Mouse (Mus musculus): ENCODE results near the gene Nhsl2. TPM values are rescaled to one million over a fixed set of nuclear protein-coding genes. Genes with fewer than 3 reads are reported as not detected.

Nhsl2 gene
- polyA plus RNA-seq, 1 experiment from 2014 or later = 14.8 TPM

DNA sequence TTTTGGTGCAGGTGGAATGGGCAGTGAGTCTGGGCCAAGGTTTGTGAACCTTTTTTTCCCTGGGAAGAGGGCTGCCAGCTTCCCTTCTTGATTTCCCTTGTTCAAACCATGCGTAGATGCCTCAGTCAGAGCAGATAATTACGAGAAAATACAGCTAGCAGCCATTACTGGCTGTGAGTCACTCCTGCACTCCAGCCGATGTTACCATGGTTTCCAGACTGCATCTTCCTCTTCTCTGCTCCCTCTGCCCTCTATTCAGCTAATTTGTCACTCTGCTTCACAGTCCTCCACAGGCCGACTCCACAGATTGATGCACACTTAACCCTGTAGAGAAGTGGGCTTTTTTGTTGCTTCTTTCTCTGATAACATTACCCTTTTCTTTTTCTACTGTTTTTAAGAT lies 266.5 kb downstream of the Nhsl2 start:
- ATAC-seq (replicated peaks; ENCODE audit: insufficient number of reproducible peaks, low FRiP score, low TSS enrichment, low read depth) (no peak), DNase-seq (ENCODE audit: low spot score) (no peak)
- WGBS = 52% methylated on average over 4 of the region's 4 CpGs
- H3K4me1 ChIP-seq (ENCODE audit: control insufficient read depth, insufficient read depth, low read length) = no peaks in the 10 kb centered on the region
- H3K27ac ChIP-seq (replicated peaks; ENCODE audit: low read depth, low read length) = no peak overlapping the region
- no peaks in the 10 kb centered on the region for H3K27me3 ChIP-seq (ENCODE audit: control insufficient read depth, insufficient read depth, low read length)
- H3K9me3 ChIP-seq (replicated peaks; ENCODE audit: control insufficient read depth, low read length) = no peaks in the 10 kb centered on the region
- H3K4me3 ChIP-seq (ENCODE audit: low read depth, low read length) = no peak overlapping the region
- H3K36me3 ChIP-seq (replicated peaks; ENCODE audit: control insufficient read depth, insufficient read depth, low read depth, low read length) = no peaks in the 10 kb centered on the region
- H3K4me2 ChIP-seq (ENCODE audit: low read depth, low read length) = no peak overlapping the region
- H3K9ac ChIP-seq (replicated peaks; ENCODE audit: low read length) = no peak overlapping the region

DNA sequence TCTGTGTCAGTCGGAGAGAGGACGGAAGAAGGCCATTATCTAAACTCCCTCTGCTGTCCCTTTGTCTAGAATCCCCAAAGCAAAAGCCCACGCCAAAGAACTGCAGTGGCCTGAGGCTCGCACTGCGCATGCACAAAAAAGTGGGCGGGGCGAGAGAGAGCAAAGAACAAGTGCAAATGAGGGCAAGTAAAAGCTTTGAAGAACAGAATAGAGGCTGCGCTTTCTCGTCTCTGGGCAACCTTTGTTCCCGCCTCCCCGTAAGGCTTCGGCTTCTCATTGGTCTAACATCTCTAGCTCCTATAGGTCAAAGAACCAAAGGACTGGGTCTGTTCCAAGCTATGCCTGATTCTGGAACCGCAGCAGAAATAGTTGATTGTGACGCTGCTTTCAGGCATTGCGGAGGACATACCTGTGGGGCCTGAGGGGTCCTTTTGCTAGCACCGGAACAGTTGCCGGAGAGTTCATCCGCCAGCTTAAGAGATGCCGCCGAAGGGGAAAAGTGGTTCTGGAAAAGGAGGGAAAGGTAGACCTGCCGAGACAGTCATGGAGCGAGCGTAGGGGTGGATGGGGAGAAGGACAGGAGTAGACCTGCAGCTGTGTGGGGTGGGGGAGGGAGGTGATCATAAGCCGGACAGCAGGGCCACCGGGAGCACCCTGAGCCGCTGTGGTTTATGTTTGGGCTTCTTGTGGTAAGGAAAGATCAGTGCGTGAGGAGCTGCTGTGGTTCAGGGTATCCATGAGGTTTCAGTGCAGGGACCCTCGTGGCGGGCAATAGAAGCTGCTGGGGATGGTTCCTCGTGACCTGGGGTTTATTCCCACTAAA lies 270.1 kb downstream of the Nhsl2 start, which contains the start of gene Pin4:
TSS of gene Pin4 (plus strand) at position 406 of the 823 bp plus-strand sequence.
- 12% methylated on average over 30 of the region's 30 CpGs for WGBS
- Histone ChIP-seq H3K27ac (replicated peaks; ENCODE audit: low read depth, low read length) (no peak within 1 kb of the TSS), H3K27me3 (ENCODE audit: control insufficient read depth, insufficient read depth, low read length) (no peaks in the 10 kb centered on the region), H3K9me3 (replicated peaks; ENCODE audit: control insufficient read depth, low read length) (no peaks in the 10 kb centered on the region), H3K4me3 (ENCODE audit: low read depth, low read length) (peak within 1 kb of the TSS; percentile 56), H3K36me3 (replicated peaks; ENCODE audit: control insufficient read depth, insufficient read depth, low read depth, low read length) (no peaks in the 10 kb centered on the region), H3K4me1 (ENCODE audit: control insufficient read depth, insufficient read depth, low read length) (no peaks in the 10 kb centered on the region), H3K9ac (replicated peaks; ENCODE audit: low read length) (peak within 1 kb of the TSS; percentile 59), H3K4me2 (ENCODE audit: low read depth, low read length) (peak within 1 kb of the TSS; percentile 43)
- ATAC-seq (replicated peaks; ENCODE audit: insufficient number of reproducible peaks, low FRiP score, low TSS enrichment, low read depth) (peak; percentile 99), DNase-seq (ENCODE audit: low spot score) (peak; percentile 95)

GRCm38 (mm10) chrX:102121321-102121720 lies 272.1 kb downstream of the Nhsl2 start:
- Histone ChIP-seq H3K4me3 (ENCODE audit: low read depth, low read length) (no peak overlapping the region), H3K4me1 (ENCODE audit: control insufficient read depth, insufficient read depth, low read length) (no peaks in the 10 kb centered on the region), H3K27ac (replicated peaks; ENCODE audit: low read depth, low read length) (no peak overlapping the region), H3K9me3 (replicated peaks; ENCODE audit: control insufficient read depth, low read length) (no peaks in the 10 kb centered on the region), H3K9ac (replicated peaks; ENCODE audit: low read length) (no peak overlapping the region), H3K36me3 (replicated peaks; ENCODE audit: control insufficient read depth, insufficient read depth, low read depth, low read length) (no peaks in the 10 kb centered on the region; the same call in 1 of the 2 replicates), H3K4me2 (ENCODE audit: low read depth, low read length) (no peak overlapping the region), H3K27me3 (ENCODE audit: control insufficient read depth, insufficient read depth, low read length) (no peaks in the 10 kb centered on the region)
- DNase-seq (ENCODE audit: low spot score) = no peak
- no peak for ATAC-seq (replicated peaks; ENCODE audit: insufficient number of reproducible peaks, low FRiP score, low TSS enrichment, low read depth)
- WGBS = 90% methylated on average over 2 of the region's 2 CpGs

DNA sequence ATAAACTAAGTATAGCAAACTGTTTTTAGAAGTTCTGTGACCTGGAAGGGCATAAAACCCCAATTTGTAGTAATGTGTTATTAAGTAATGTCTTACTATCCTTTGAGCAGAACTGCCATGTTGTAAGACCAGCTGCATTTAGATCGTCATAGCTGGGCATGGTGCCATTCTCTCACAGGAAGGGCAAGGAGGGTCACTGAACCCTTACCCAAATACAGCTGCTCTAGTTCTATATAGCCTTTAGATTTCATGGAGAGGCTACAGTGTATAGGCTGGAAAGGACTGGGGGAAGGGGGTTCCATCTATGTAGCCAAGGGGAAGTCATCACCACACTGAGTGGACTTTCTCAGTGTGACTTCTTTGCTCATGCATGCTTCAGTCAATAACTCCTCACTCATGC lies 292.0 kb downstream of the Nhsl2 start:
- 81% methylated on average over 1 of the region's 1 CpGs for WGBS
- no peak for ATAC-seq (replicated peaks; ENCODE audit: insufficient number of reproducible peaks, low FRiP score, low TSS enrichment, low read depth)
- no peak for DNase-seq (ENCODE audit: low spot score)
- Histone ChIP-seq H3K9ac (replicated peaks; ENCODE audit: low read length) (no peak overlapping the region), H3K4me1 (ENCODE audit: control insufficient read depth, insufficient read depth, low read length) (no peaks in the 10 kb centered on the region), H3K36me3 (replicated peaks; ENCODE audit: control insufficient read depth, insufficient read depth, low read depth, low read length) (no peaks in the 10 kb centered on the region; the same call in 1 of the 2 replicates), H3K9me3 (replicated peaks; ENCODE audit: control insufficient read depth, low read length) (no peaks in the 10 kb centered on the region), H3K27ac (replicated peaks; ENCODE audit: low read depth, low read length) (no peak overlapping the region), H3K4me2 (ENCODE audit: low read depth, low read length) (no peak overlapping the region), H3K4me3 (ENCODE audit: low read depth, low read length) (no peak overlapping the region), H3K27me3 (ENCODE audit: control insufficient read depth, insufficient read depth, low read length) (no peaks in the 10 kb centered on the region)

Small RNA genes within 50 kb of the gene (microRNA-seq; reads per million reads assigned to microRNA genes)
- not detected for gene Gm27843 (ENCODE audit: borderline number of aligned reads)

Other genes with a start within 250 kb of the Nhsl2 start
- 225 and 231 TPM in 2 replicates for gene Ogt, start 209.3 kb upstream of the Nhsl2 start, polyA plus RNA-seq (2014; fragmentation: Nextera tagmentation; extraction: Ambion mirVana)
- 0.43 TPM in 1 of 2 replicates, not detected in the other for gene Cxcr3, start 115.1 kb upstream of the Nhsl2 start, polyA plus RNA-seq (2014; fragmentation: Nextera tagmentation; extraction: Ambion mirVana)
- not detected in 2 replicates for gene Gm4779, start 55.0 kb upstream of the Nhsl2 start, polyA plus RNA-seq (2014; fragmentation: Nextera tagmentation; extraction: Ambion mirVana)
- 0.14 TPM in 1 of 2 replicates, not detected in the other for gene 8030474K03Rik, start 54.7 kb upstream of the Nhsl2 start, polyA plus RNA-seq (2014; fragmentation: Nextera tagmentation; extraction: Ambion mirVana)
- gene Rtl5, start 221.9 kb downstream of the Nhsl2 start, polyA plus RNA-seq (2014; fragmentation: Nextera tagmentation; extraction: Ambion mirVana) = 2.2 TPM in 2 replicates

Measured in embryonic facial prominence, embryonic 11.5 days (tissue).